Mouse (Mus musculus) cerebellum, adult 2 months (tissue): ENCODE data around the gene Tor3a. TPM values are rescaled to one million over a fixed set of nuclear protein-coding genes. Genes with fewer than 3 reads are reported as not detected.
A peak's percentile ranks its signal among the peaks of the same experiment; 100 is the strongest.

ENCODE experiments used
- DNase-seq, 2 experiments: peaks; one replicate each; pipeline ENCODE4 v3.0.0; 2021
- H3K27ac ChIP-seq: fragments of 200-500 bp; 2 replicates; pipeline ENCODE4 v1.5.1; 2012; ENCODE audit warnings: low read length, control low read depth, inconsistent platforms; ENCODE audit not compliant: insufficient read depth
- H3K27me3 ChIP-seq: fragments of 200-500 bp; 2 replicates; pipeline ENCODE4 v1.6.1; 2012; ENCODE audit warnings: inconsistent platforms, mild to moderate bottlenecking, low read length, moderate library complexity; ENCODE audit not compliant: control insufficient read depth, insufficient read depth
- H3K4me1 ChIP-seq: fragments of 200-500 bp; 2 replicates; pipeline ENCODE4 v1.6.1; 2011; ENCODE audit warnings: low read length; ENCODE audit not compliant: control insufficient read depth, insufficient read depth
- H3K4me3 ChIP-seq: fragments of 200-500 bp; replicated peaks from 2 replicates; pipeline ENCODE3; 2011; ENCODE audit warnings: mild to moderate bottlenecking, low read depth, low read length, control low read depth; ENCODE audit not compliant: insufficient read depth
- CTCF ChIP-seq: fragments of 200-500 bp; IDR thresholded peaks from 2 replicates; pipeline ENCODE4 v1.5.1; 2011; ENCODE audit warnings: low read depth, mild to moderate bottlenecking, control low read depth, low read length, moderate library complexity, borderline replicate concordance; ENCODE audit not compliant: insufficient read depth
- POLR2A ChIP-seq: fragments of 200-500 bp; IDR thresholded peaks from 2 replicates; pipeline ENCODE4 v1.6.1; 2011; ENCODE audit warnings: low read length, control low read depth, borderline replicate concordance; ENCODE audit not compliant: insufficient read depth
- WGBS: fragments of 180-500 bp; shearing (Covaris S2); methylation state at CpG from one replicate; pipeline ENCODE4 v1.1.7; 2018; 5-methylcytosine and 5-hydroxymethylcytosine counted together
- polyA plus RNA-seq: library from polyadenylated mRNA; depleted of rRNA; stranded (reverse); fragments of >200 nt; gene quantifications from 2 replicates; pipeline ENCODE4 v1.2.3, GENCODE M21; 2012

Gene Tor3a
- polyA plus RNA-seq, 1 experiment: 6.1 TPM

DNA sequence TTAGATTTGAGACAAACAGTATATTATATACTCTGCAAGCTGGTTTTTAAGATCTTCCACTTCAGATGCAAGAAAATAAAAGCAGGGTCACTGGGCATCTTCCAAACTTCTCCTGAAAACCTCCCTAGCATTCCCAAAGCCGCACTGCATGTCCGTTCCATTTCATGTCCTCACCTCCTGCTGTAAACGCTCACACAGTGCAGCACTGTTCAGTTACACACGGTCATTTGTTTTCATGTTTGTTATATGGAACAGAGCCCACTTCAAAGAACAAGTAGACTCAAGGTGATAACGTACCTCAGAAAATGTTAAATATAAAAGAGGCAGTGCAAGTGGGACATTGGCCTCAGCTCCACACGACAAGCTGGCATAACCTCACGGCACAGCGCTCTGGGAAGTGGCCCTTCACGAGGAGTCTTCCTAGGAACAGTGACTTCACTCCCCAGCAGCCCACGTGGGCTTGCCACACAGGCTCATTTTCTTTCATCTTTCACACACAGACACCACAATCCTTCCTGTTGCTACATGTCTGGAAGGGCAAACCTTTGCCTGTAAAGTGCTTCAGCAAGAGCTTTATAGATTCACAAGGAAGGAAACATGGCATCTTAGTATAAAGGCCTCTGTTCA is 36.4 kb upstream of the Tor3a start:
- H3K4me1 ChIP-seq: peaks cover 13% of the 10 kb centered on the region; the same call in 1 of the 2 replicates
- WGBS: 18% methylated on average over 10 of the region's 10 CpGs
- no peak overlapping the region for H3K4me3 ChIP-seq
- no peak for DNase-seq
- no peak for TF ChIP-seq POLR2A
- no peak for TF ChIP-seq CTCF
- H3K27me3 ChIP-seq: no peaks in the 10 kb centered on the region
- H3K27ac ChIP-seq: no peak overlapping the region

DNA sequence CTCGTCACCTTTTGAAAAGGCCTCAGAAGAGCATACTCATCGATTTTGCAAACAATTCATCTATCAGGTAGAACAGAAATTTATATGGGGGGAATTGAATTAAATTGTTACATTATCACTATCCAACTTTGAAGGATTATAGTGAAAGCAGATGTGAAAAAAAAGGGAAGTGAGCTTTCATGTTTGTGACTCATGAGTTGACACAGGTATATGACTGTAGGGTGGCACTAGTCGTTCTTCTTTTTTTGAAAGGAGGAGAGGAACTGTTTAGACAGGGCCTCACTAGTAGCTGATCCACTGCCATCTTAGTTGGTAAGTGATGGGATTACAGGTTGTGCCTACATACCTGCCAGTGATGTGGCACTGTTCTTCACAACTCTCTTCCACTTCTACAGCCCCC is 34.5 kb upstream of the Tor3a start:
- Histone ChIP-seq H3K4me1 (peaks cover 13% of the 10 kb centered on the region; the same call in 1 of the 2 replicates), H3K27me3 (no peaks in the 10 kb centered on the region), H3K4me3 (no peak overlapping the region), H3K27ac (no peak overlapping the region)
- no peak for TF ChIP-seq CTCF
- no peak for TF ChIP-seq POLR2A
- WGBS: 97% methylated on average over 3 of the region's 3 CpGs
- no peak for DNase-seq

DNA sequence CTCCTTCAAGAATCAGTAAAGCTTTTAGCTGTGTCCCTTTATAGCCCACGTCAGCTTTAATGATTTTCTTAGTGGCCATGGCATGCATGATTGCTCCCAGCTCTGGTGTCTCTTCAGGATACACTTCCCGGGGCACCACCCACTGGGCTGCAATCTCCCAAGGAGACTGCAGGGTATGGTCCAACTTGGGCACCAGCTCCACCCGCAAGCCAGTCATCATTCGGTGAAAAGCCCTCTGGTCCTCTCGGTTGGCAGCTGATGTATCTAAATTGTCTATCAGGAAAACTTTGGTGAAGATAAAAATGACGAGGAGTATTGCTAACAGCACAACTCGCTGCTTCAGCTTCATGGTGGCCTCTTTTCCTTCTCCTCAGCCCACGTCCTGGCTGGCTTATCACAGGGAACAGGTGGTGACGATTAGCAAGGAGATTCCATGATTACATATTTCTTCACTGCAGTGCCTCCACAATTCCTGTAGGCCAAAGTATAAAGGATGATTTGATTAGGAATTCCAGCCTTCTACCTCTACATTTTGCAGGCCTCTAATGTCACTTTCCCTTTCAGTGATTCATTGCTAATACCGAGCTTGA is 31.6 kb upstream of the Tor3a start:
- H3K27me3 ChIP-seq: no peaks in the 10 kb centered on the region
- H3K4me3 ChIP-seq: no peak overlapping the region
- TF ChIP-seq CTCF (no peak), POLR2A (no peak)
- H3K27ac ChIP-seq: no peak overlapping the region
- peak in 1 of 2 experiments; percentile 23 for DNase-seq
- peaks cover 11% of the 10 kb centered on the region; the same call in 1 of the 2 replicates for H3K4me1 ChIP-seq
- 38% methylated on average over 10 of the region's 10 CpGs for whole genome bisulfite sequencing

GRCm38 (mm10) chr1:156703444-156703843 is 29.3 kb upstream of the Tor3a start:
- no peak overlapping the region for H3K4me3 ChIP-seq
- H3K27me3 ChIP-seq: no peaks in the 10 kb centered on the region
- DNase-seq: no peak
- 92% methylated on average over 4 of the region's 4 CpGs for WGBS
- TF ChIP-seq CTCF (no peak), POLR2A (no peak)
- H3K27ac ChIP-seq: no peak overlapping the region
- H3K4me1 ChIP-seq: peaks cover 7% of the 10 kb centered on the region; the same call in 1 of the 2 replicates

GRCm38 (mm10) chr1:156702151-156702550 is 28.0 kb upstream of the Tor3a start:
- 88% methylated on average over 7 of the region's 7 CpGs for WGBS
- no peaks in the 10 kb centered on the region for H3K27me3 ChIP-seq
- peaks cover 7% of the 10 kb centered on the region; the same call in 1 of the 2 replicates for H3K4me1 ChIP-seq

DNA sequence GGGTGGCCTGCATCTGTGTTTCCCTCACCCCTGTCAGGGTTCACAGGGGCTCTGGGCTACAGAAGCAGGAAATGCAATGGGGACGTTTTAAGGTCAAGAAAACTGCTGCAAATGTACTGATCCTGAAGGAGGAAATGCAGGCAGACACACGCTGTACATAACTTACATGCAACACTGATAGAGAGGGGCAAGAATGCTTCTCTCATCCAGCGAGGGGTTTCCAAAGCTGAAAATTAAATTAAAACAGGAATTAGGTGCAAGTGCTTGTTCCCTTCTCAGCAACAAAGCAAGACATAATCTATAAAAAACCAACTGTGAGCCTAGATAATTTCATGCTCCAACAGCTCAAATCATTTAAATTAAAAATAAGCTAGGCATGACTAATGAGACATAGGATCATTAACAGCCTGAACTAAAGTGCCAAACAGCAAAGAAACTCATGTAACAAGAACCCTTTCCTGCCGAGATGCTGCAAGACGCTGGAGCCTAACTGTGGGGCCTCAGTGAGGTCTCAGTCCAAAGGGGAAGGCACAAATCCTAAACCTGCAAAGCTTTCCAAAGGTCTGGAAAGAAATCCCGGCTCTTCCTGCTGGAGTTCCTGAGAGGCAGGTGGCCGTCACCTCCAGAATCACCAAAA is 12.0 kb upstream of the Tor3a start:
- DNase-seq: peak in 1 of 2 experiments; percentile 28
- no peaks in the 10 kb centered on the region for H3K4me1 ChIP-seq
- H3K27me3 ChIP-seq: no peaks in the 10 kb centered on the region
- no peak overlapping the region for H3K4me3 ChIP-seq
- no peak overlapping the region for H3K27ac ChIP-seq
- 46% methylated on average over 7 of the region's 7 CpGs for WGBS
- no peak for TF ChIP-seq CTCF
- no peak for TF ChIP-seq POLR2A

More at GRCm38 (mm10) chr1:156702151-156702550, 28.0 kb upstream of the Tor3a start:
- no peak for DNase-seq
- Histone ChIP-seq H3K4me3 (no peak overlapping the region), H3K27ac (no peak overlapping the region)
- TF ChIP-seq CTCF (no peak), POLR2A (no peak)

GRCm38 (mm10) chr1:156679599-156679998 is 5.4 kb upstream of the Tor3a start:
- H3K27me3 ChIP-seq: no peaks in the 10 kb centered on the region
- H3K4me1 ChIP-seq: no peaks in the 10 kb centered on the region
- H3K4me3 ChIP-seq: no peak overlapping the region
- H3K27ac ChIP-seq: no peak overlapping the region
- DNase-seq: no peak
- WGBS: 84% methylated on average over 9 of the region's 9 CpGs
- TF ChIP-seq CTCF (no peak), POLR2A (no peak)
